Mouse (Mus musculus) E14TG2a.4 (cell line): Measurements from ENCODE around the gene Tgif2.

Experiments
- CTCF ChIP-seq: conservative IDR thresholded peaks from 2 replicates; pipeline ENCODE4 v1.5.1; 2014; ENCODE audit warnings: low read length
- NANOG ChIP-seq: IDR thresholded peaks from 2 replicates; pipeline ENCODE4 v1.6.1; 2014; ENCODE audit warnings: borderline replicate concordance, low read length, mixed read lengths
- POU5F1 ChIP-seq: IDR thresholded peaks from 2 replicates; pipeline ENCODE4 v1.6.1; 2014; ENCODE audit warnings: low read length, borderline replicate concordance

DNA sequence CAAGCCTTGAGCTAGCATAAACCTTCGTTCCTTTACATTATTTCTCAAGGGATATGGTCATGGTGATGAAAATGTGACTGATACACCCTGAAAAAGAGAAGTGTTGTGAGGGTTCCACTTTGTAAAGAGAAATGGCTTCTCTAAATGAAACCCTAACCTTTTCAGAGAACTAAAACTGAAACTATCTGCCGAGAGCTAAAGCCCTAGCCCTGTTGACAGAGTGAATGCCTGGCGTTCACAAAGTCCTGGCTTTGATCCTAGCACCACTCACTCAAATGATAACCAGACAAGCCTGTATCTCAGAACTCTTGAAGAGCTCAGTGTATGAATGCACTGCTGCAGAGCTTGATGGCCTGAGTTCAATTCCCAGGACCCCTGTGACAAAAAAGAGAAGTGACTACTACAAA lies 17.6 kb downstream of the Tgif2 start:
- TF ChIP-seq CTCF (no peak), NANOG (no peak), POU5F1 (no peak)
